Mouse (Mus musculus): ENCODE measurements around the gene Dlgap3. TPM values are rescaled to one million over a fixed set of nuclear protein-coding genes. Genes with fewer than 3 reads are reported as not detected.

The Dlgap3 gene
- polyA plus RNA-seq, 1 experiment from 2014 or later: 0.24 TPM

Other genes starting within 250 kb of the Dlgap3 start
- 3.1 and 3.2 TPM in 2 replicates for gene Zmym4, start 201.1 kb upstream of the Dlgap3 start, polyA plus RNA-seq (2015; fragmentation: Nextera tagmentation; extraction: Ambion mirVana)
- gene Sfpq, start 147.9 kb upstream of the Dlgap3 start, polyA plus RNA-seq (2015; fragmentation: Nextera tagmentation; extraction: Ambion mirVana): 20.3 and 21.6 TPM in 2 replicates
- 8.1 and 8.4 TPM in 2 replicates for gene Zmym1, start 108.1 kb upstream of the Dlgap3 start, polyA plus RNA-seq (2015; fragmentation: Nextera tagmentation; extraction: Ambion mirVana)
- 3.3 and 3.7 TPM in 2 replicates for gene Zmym6, start 91.8 kb upstream of the Dlgap3 start, polyA plus RNA-seq (2015; fragmentation: Nextera tagmentation; extraction: Ambion mirVana)
- 8.2 and 8.5 TPM in 2 replicates for gene Tmem35b, start 45.5 kb upstream of the Dlgap3 start, polyA plus RNA-seq (2015; fragmentation: Nextera tagmentation; extraction: Ambion mirVana)
- 24.5 and 24.6 TPM in 2 replicates for gene Smim12, start 74.6 kb downstream of the Dlgap3 start, polyA plus RNA-seq (2015; fragmentation: Nextera tagmentation; extraction: Ambion mirVana)
- 1.8 and 2.8 TPM in 2 replicates for gene Gja4, start 144.8 kb downstream of the Dlgap3 start, polyA plus RNA-seq (2015; fragmentation: Nextera tagmentation; extraction: Ambion mirVana)
- 0.18 and 0.33 TPM in 2 replicates for gene Gjb3, start 161.6 kb downstream of the Dlgap3 start, polyA plus RNA-seq (2015; fragmentation: Nextera tagmentation; extraction: Ambion mirVana)
- 0.06 TPM in 1 of 2 replicates, not detected in the other for gene Gjb4, start 184.9 kb downstream of the Dlgap3 start, polyA plus RNA-seq (2015; fragmentation: Nextera tagmentation; extraction: Ambion mirVana)
- 0.06 and 0.07 TPM in 2 replicates for gene Gjb5, start 189.0 kb downstream of the Dlgap3 start, polyA plus RNA-seq (2015; fragmentation: Nextera tagmentation; extraction: Ambion mirVana)

All from liver, embryonic 16.5 days (tissue).